Mouse (Mus musculus): ENCODE data around the gene Slc25a35. TPM values are rescaled to one million over a fixed set of nuclear protein-coding genes. Genes with fewer than 3 reads are reported as not detected.

The Slc25a35 gene
- polyA plus RNA-seq (2015; fragmentation: Nextera tagmentation; extraction: Ambion mirVana), result 2.5 and 5.0 TPM in 2 replicates

GRCm38 (mm10) chr11:68967337-68968282, at the start of gene Slc25a35:
TSS of gene Slc25a35 (plus strand) at chr11:68968131.

GRCm38 (mm10) chr11:68926981-68927380, 41.0 kb upstream of the Slc25a35 start, which contains the start of gene Odf4:
TSS of gene Odf4 (minus strand) at chr11:68927081.

GRCm38 (mm10) chr11:68957308-68957707, 10.6 kb upstream of the Slc25a35 start, which contains the start of gene Arhgef15:
TSS of gene Arhgef15 (minus strand) at chr11:68957480.

GRCm38 (mm10) chr11:68975085-68975484, 7.2 kb downstream of the Slc25a35 start, which contains the start of gene Rangrf:
TSS of gene Rangrf (minus strand) at chr11:68975185.

GRCm38 (mm10) chr11:69008182-69009121, 40.5 kb downstream of the Slc25a35 start, which contains the start of gene Pfas:
TSS of gene Pfas (minus strand) at chr11:69008460.

GRCm38 (mm10) chr11:69015644-69016441, 47.9 kb downstream of the Slc25a35 start, which contains the start of gene Ctc1:
TSS of gene Ctc1 (plus strand) at chr11:69015911.

Small RNA genes within 50 kb of the gene (microRNA-seq; reads per million reads assigned to microRNA genes)
- gene Mir3062 (ENCODE audit: borderline replicate concordance, insufficient number of aligned reads), result 2.8 reads per million

Other genes with a start within 250 kb of the Slc25a35 start
- gene Ndel1, start 96.3 kb upstream of the Slc25a35 start, polyA plus RNA-seq (2015; fragmentation: Nextera tagmentation; extraction: Ambion mirVana), result 68.6 and 71.4 TPM in 2 replicates
- gene Rnf222, start 79.6 kb upstream of the Slc25a35 start, polyA plus RNA-seq (2015; fragmentation: Nextera tagmentation; extraction: Ambion mirVana), result 0.22 TPM in 1 of 2 replicates, not detected in the other
- 1,250 and 2,091 TPM in 2 replicates for gene Rpl26, start 66.5 kb upstream of the Slc25a35 start, polyA plus RNA-seq (2015; fragmentation: Nextera tagmentation; extraction: Ambion mirVana)
- gene Odf4, start 41.0 kb upstream of the Slc25a35 start, polyA plus RNA-seq (2015; fragmentation: Nextera tagmentation; extraction: Ambion mirVana), result 0.13 and 0.15 TPM in 2 replicates
- 7.0 and 8.7 TPM in 2 replicates for gene Arhgef15, start 10.7 kb upstream of the Slc25a35 start, polyA plus RNA-seq (2015; fragmentation: Nextera tagmentation; extraction: Ambion mirVana)
- gene Rangrf, start 7.1 kb downstream of the Slc25a35 start, polyA plus RNA-seq (2015; fragmentation: Nextera tagmentation; extraction: Ambion mirVana), result 24.9 and 32.6 TPM in 2 replicates
- 8.3 and 12.5 TPM in 2 replicates for gene Pfas, start 40.3 kb downstream of the Slc25a35 start, polyA plus RNA-seq (2015; fragmentation: Nextera tagmentation; extraction: Ambion mirVana)
- gene Ctc1, start 47.8 kb downstream of the Slc25a35 start, polyA plus RNA-seq (2015; fragmentation: Nextera tagmentation; extraction: Ambion mirVana), result 18.7 and 25.1 TPM in 2 replicates
- 23.5 and 29.1 TPM in 2 replicates for gene Aurkb, start 77.5 kb downstream of the Slc25a35 start, polyA plus RNA-seq (2015; fragmentation: Nextera tagmentation; extraction: Ambion mirVana)
- 21.4 and 27.3 TPM in 2 replicates for gene Borcs6, start 91.6 kb downstream of the Slc25a35 start, polyA plus RNA-seq (2015; fragmentation: Nextera tagmentation; extraction: Ambion mirVana)
- 58.1 and 62.5 TPM in 2 replicates for gene Tmem107, start 102.7 kb downstream of the Slc25a35 start, polyA plus RNA-seq (2015; fragmentation: Nextera tagmentation; extraction: Ambion mirVana)
- 124 and 125 TPM in 2 replicates for gene Vamp2, start 120.4 kb downstream of the Slc25a35 start, polyA plus RNA-seq (2015; fragmentation: Nextera tagmentation; extraction: Ambion mirVana)
- 17.0 and 26.6 TPM in 2 replicates for gene Per1, start 127.1 kb downstream of the Slc25a35 start, polyA plus RNA-seq (2015; fragmentation: Nextera tagmentation; extraction: Ambion mirVana)
- gene Hes7, start 152.3 kb downstream of the Slc25a35 start, polyA plus RNA-seq (2015; fragmentation: Nextera tagmentation; extraction: Ambion mirVana), result 0.35 and 0.50 TPM in 2 replicates
- 0.25 and 1.0 TPM in 2 replicates for gene 9130213A22Rik, start 154.5 kb downstream of the Slc25a35 start, polyA plus RNA-seq (2015; fragmentation: Nextera tagmentation; extraction: Ambion mirVana)
- 1.1 and 2.0 TPM in 2 replicates for gene Aloxe3, start 157.8 kb downstream of the Slc25a35 start, polyA plus RNA-seq (2015; fragmentation: Nextera tagmentation; extraction: Ambion mirVana)
- gene Alox12b, start 188.9 kb downstream of the Slc25a35 start, polyA plus RNA-seq (2015; fragmentation: Nextera tagmentation; extraction: Ambion mirVana), result 0.77 TPM in 1 of 2 replicates, not detected in the other
- 0.08 TPM in 1 of 2 replicates, not detected in the other for gene Alox8, start 229.7 kb downstream of the Slc25a35 start, polyA plus RNA-seq (2015; fragmentation: Nextera tagmentation; extraction: Ambion mirVana)

All from adrenal gland, postnatal 0 days (tissue).